Mouse (Mus musculus): ENCODE data around the gene Fam25c.

Fam25c gene

GRCm38 (mm10) chr14:34355301-34355700 is at the start of gene Fam25c:
Fam25c (minus strand) TSS chr14:34355433.
- no peak for DNase-seq (ENCODE audit: extremely low read depth, insufficient read length, low spot score)

GRCm38 (mm10) chr14:34403424-34403823 is 48.2 kb upstream of the Fam25c start:
- DNase-seq (ENCODE audit: extremely low read depth, insufficient read length, low spot score), result no peak

GRCm38 (mm10) chr14:34402871-34403270 is 47.6 kb upstream of the Fam25c start:
- DNase-seq (ENCODE audit: extremely low read depth, insufficient read length, low spot score), result no peak

- DNase-seq (ENCODE audit: extremely low read depth, insufficient read length, low spot score), result peak; percentile 30
These were observed 45.9 kb upstream of the Fam25c start for GRCm38 (mm10) chr14:34401135-34401534.

GRCm38 (mm10) chr14:34400021-34400420 is 44.8 kb upstream of the Fam25c start:
- DNase-seq (ENCODE audit: extremely low read depth, insufficient read length, low spot score), result no peak

GRCm38 (mm10) chr14:34399301-34399700 is 44.1 kb upstream of the Fam25c start:
- DNase-seq (ENCODE audit: extremely low read depth, insufficient read length, low spot score), result no peak

- no peak for DNase-seq (ENCODE audit: extremely low read depth, insufficient read length, low spot score)
These were observed 43.7 kb upstream of the Fam25c start for GRCm38 (mm10) chr14:34398901-34399300.

GRCm38 (mm10) chr14:34397871-34398270 is 42.6 kb upstream of the Fam25c start:
- DNase-seq (ENCODE audit: extremely low read depth, insufficient read length, low spot score), result no peak

GRCm38 (mm10) chr14:34393295-34393694 is 38.1 kb upstream of the Fam25c start:
- no peak for DNase-seq (ENCODE audit: extremely low read depth, insufficient read length, low spot score)

- DNase-seq (ENCODE audit: extremely low read depth, insufficient read length, low spot score), result no peak
These were observed 27.9 kb upstream of the Fam25c start for GRCm38 (mm10) chr14:34382921-34383704.

- DNase-seq (ENCODE audit: extremely low read depth, insufficient read length, low spot score), result peak; percentile 67
These were observed 23.5 kb upstream of the Fam25c start for GRCm38 (mm10) chr14:34378560-34379331.

GRCm38 (mm10) chr14:34377121-34377520 is 21.9 kb upstream of the Fam25c start:
- DNase-seq (ENCODE audit: extremely low read depth, insufficient read length, low spot score), result no peak

GRCm38 (mm10) chr14:34375941-34376340 is 20.7 kb upstream of the Fam25c start:
- no peak for DNase-seq (ENCODE audit: extremely low read depth, insufficient read length, low spot score)

GRCm38 (mm10) chr14:34375415-34375904 is 20.2 kb upstream of the Fam25c start, which contains the start of gene Mmrn2:
Mmrn2 (plus strand) TSS chr14:34375465.
- no peak for DNase-seq (ENCODE audit: extremely low read depth, insufficient read length, low spot score)

GRCm38 (mm10) chr14:34374577-34374976 is 19.3 kb upstream of the Fam25c start, which contains the start of gene Sncg:
Sncg (minus strand) TSS chr14:34374789.
- DNase-seq (ENCODE audit: extremely low read depth, insufficient read length, low spot score), result peak; percentile 65

- DNase-seq (ENCODE audit: extremely low read depth, insufficient read length, low spot score), result no peak
These were observed 18.3 kb upstream of the Fam25c start for GRCm38 (mm10) chr14:34373581-34373980.

GRCm38 (mm10) chr14:34372646-34373045 is 17.4 kb upstream of the Fam25c start:
- DNase-seq (ENCODE audit: extremely low read depth, insufficient read length, low spot score), result no peak

GRCm38 (mm10) chr14:34371763-34372162 is 16.5 kb upstream of the Fam25c start:
- no peak for DNase-seq (ENCODE audit: extremely low read depth, insufficient read length, low spot score)

- DNase-seq (ENCODE audit: extremely low read depth, insufficient read length, low spot score), result no peak
These were observed 15.7 kb upstream of the Fam25c start for GRCm38 (mm10) chr14:34370921-34371320.

GRCm38 (mm10) chr14:34370203-34370602 is 15.0 kb upstream of the Fam25c start:
- no peak for DNase-seq (ENCODE audit: extremely low read depth, insufficient read length, low spot score)

- DNase-seq (ENCODE audit: extremely low read depth, insufficient read length, low spot score), result no peak
These were observed 9.9 kb upstream of the Fam25c start for GRCm38 (mm10) chr14:34365147-34365507.
